Mouse (Mus musculus): ENCODE measurements around the gene Nt5c1a.

Nt5c1a gene

GRCm38 (mm10) chr4:123233492-123234084, 32.3 kb downstream of the Nt5c1a start, which contains the start of gene Heyl:
Gene Heyl (plus strand): TSS chr4:123233556.
- Histone ChIP-seq H3K27me3 (ENCODE audit: insufficient read depth, low read length) (peaks cover 94% of the 10 kb centered on the region), H3K4me1 (replicated peaks; ENCODE audit: low read depth, low read length) (peaks cover 22% of the 10 kb centered on the region), H3K9me3 (ENCODE audit: low read length) (no peaks in the 10 kb centered on the region), H3K4me3 (replicated peaks; ENCODE audit: low read length) (peak within 1 kb of the TSS; percentile 77), H3K36me3 (ENCODE audit: insufficient read depth, low read length) (no peaks in the 10 kb centered on the region)
- TF ChIP-seq CTCF (conservative IDR thresholded peaks at IDR 0.05; ENCODE audit: low read length): no peak

GRCm38 (mm10) chr4:123235835-123236430, 34.6 kb downstream of the Nt5c1a start:
- TF ChIP-seq POU5F1 (IDR thresholded peaks at IDR 0.05; ENCODE audit: borderline replicate concordance, low read length) (no peak), NANOG (IDR thresholded peaks at IDR 0.05; ENCODE audit: borderline replicate concordance, low read length) (no peak), CTCF (conservative IDR thresholded peaks at IDR 0.05; ENCODE audit: low read length) (no peak)
- Histone ChIP-seq H3K4me1 (replicated peaks; ENCODE audit: low read depth, low read length) (peaks cover 30% of the 10 kb centered on the region), H3K9me3 (ENCODE audit: low read length) (0 out of 2 replicates have a peak, but pooled peaks cover 3% of the 10 kb centered on the region), H3K36me3 (ENCODE audit: insufficient read depth, low read length) (no peaks in the 10 kb centered on the region), H3K27me3 (ENCODE audit: insufficient read depth, low read length) (peaks cover 95% of the 10 kb centered on the region), H3K4me3 (replicated peaks; ENCODE audit: low read length) (no peak overlapping the region)

GRCm38 (mm10) chr4:123236431-123237031, 35.2 kb downstream of the Nt5c1a start:
- no peak for TF ChIP-seq NANOG (IDR thresholded peaks at IDR 0.05; ENCODE audit: borderline replicate concordance, low read length)
- TF ChIP-seq POU5F1 (IDR thresholded peaks at IDR 0.05; ENCODE audit: borderline replicate concordance, low read length): no peak
- TF ChIP-seq CTCF (conservative IDR thresholded peaks at IDR 0.05; ENCODE audit: low read length): no peak

GRCm38 (mm10) chr4:123237386-123238266, 36.3 kb downstream of the Nt5c1a start:
- H3K27me3 ChIP-seq (ENCODE audit: insufficient read depth, low read length): peaks cover 100% of the 10 kb centered on the region
- TF ChIP-seq POU5F1 (IDR thresholded peaks at IDR 0.05; ENCODE audit: borderline replicate concordance, low read length): no peak
- no peak for TF ChIP-seq CTCF (conservative IDR thresholded peaks at IDR 0.05; ENCODE audit: low read length)
- no peak for TF ChIP-seq NANOG (IDR thresholded peaks at IDR 0.05; ENCODE audit: borderline replicate concordance, low read length)
- H3K4me1 ChIP-seq (replicated peaks; ENCODE audit: low read depth, low read length): peaks cover 23% of the 10 kb centered on the region
- 0 out of 2 replicates have a peak, but pooled peaks cover 3% of the 10 kb centered on the region for H3K9me3 ChIP-seq (ENCODE audit: low read length)
- H3K4me3 ChIP-seq (replicated peaks; ENCODE audit: low read length): no peak overlapping the region
- no peaks in the 10 kb centered on the region for H3K36me3 ChIP-seq (ENCODE audit: insufficient read depth, low read length)

More at GRCm38 (mm10) chr4:123236431-123237031, 35.2 kb downstream of the Nt5c1a start:
- Histone ChIP-seq H3K4me1 (replicated peaks; ENCODE audit: low read depth, low read length) (peaks cover 30% of the 10 kb centered on the region), H3K27me3 (ENCODE audit: insufficient read depth, low read length) (peaks cover 99% of the 10 kb centered on the region), H3K36me3 (ENCODE audit: insufficient read depth, low read length) (no peaks in the 10 kb centered on the region), H3K9me3 (ENCODE audit: low read length) (0 out of 2 replicates have a peak, but pooled peaks cover 3% of the 10 kb centered on the region), H3K4me3 (replicated peaks; ENCODE audit: low read length) (no peak overlapping the region)

GRCm38 (mm10) chr4:123239361-123240203, 38.3 kb downstream of the Nt5c1a start:
- 0 out of 2 replicates have a peak, but pooled peaks cover 3% of the 10 kb centered on the region for H3K9me3 ChIP-seq (ENCODE audit: low read length)
- peaks cover 11% of the 10 kb centered on the region; the same call in 1 of the 2 replicates for H3K4me1 ChIP-seq (replicated peaks; ENCODE audit: low read depth, low read length)
- TF ChIP-seq POU5F1 (IDR thresholded peaks at IDR 0.05; ENCODE audit: borderline replicate concordance, low read length): no peak
- TF ChIP-seq CTCF (conservative IDR thresholded peaks at IDR 0.05; ENCODE audit: low read length): no peak
- no peak for TF ChIP-seq NANOG (IDR thresholded peaks at IDR 0.05; ENCODE audit: borderline replicate concordance, low read length)
- H3K36me3 ChIP-seq (ENCODE audit: insufficient read depth, low read length): no peaks in the 10 kb centered on the region
- peak overlapping the region; percentile 76 for H3K4me3 ChIP-seq (replicated peaks; ENCODE audit: low read length)
- peaks cover 94% of the 10 kb centered on the region for H3K27me3 ChIP-seq (ENCODE audit: insufficient read depth, low read length)

- Histone ChIP-seq H3K4me1 (replicated peaks; ENCODE audit: low read depth, low read length) (0 out of 2 replicates have a peak, but pooled peaks cover 4% of the 10 kb centered on the region), H3K9me3 (ENCODE audit: low read length) (no peaks in the 10 kb centered on the region), H3K4me3 (replicated peaks; ENCODE audit: low read length) (no peak overlapping the region), H3K36me3 (ENCODE audit: insufficient read depth, low read length) (no peaks in the 10 kb centered on the region), H3K27me3 (ENCODE audit: insufficient read depth, low read length) (peaks cover 63% of the 10 kb centered on the region)
- TF ChIP-seq CTCF (conservative IDR thresholded peaks at IDR 0.05; ENCODE audit: low read length) (no peak), POU5F1 (IDR thresholded peaks at IDR 0.05; ENCODE audit: borderline replicate concordance, low read length) (no peak), NANOG (IDR thresholded peaks at IDR 0.05; ENCODE audit: borderline replicate concordance, low read length) (no peak)
Measured at GRCm38 (mm10) chr4:123246221-123246620, 44.9 kb downstream of the Nt5c1a start.

- H3K36me3 ChIP-seq (ENCODE audit: insufficient read depth, low read length): no peaks in the 10 kb centered on the region
- H3K4me1 ChIP-seq (replicated peaks; ENCODE audit: low read depth, low read length): 0 out of 2 replicates have a peak, but pooled peaks cover 4% of the 10 kb centered on the region
- H3K27me3 ChIP-seq (ENCODE audit: insufficient read depth, low read length): peaks cover 58% of the 10 kb centered on the region
- no peaks in the 10 kb centered on the region for H3K9me3 ChIP-seq (ENCODE audit: low read length)
- no peak overlapping the region for H3K4me3 ChIP-seq (replicated peaks; ENCODE audit: low read length)
- TF ChIP-seq POU5F1 (IDR thresholded peaks at IDR 0.05; ENCODE audit: borderline replicate concordance, low read length) (no peak), NANOG (IDR thresholded peaks at IDR 0.05; ENCODE audit: borderline replicate concordance, low read length) (no peak), CTCF (conservative IDR thresholded peaks at IDR 0.05; ENCODE audit: low read length) (no peak)
Measured at GRCm38 (mm10) chr4:123246651-123247050, 45.3 kb downstream of the Nt5c1a start.

Data from E14TG2a.4 (cell line).